Mouse (Mus musculus) testis, adult 2 months (tissue): ENCODE measurements around the gene March1. TPM values are rescaled to one million over a fixed set of nuclear protein-coding genes. Genes with fewer than 3 reads are reported as not detected.

ENCODE experiments used
- H3K27ac ChIP-seq: fragments of 200-500 bp; 2 replicates; pipeline ENCODE4 v1.5.1; 2012; ENCODE audit warnings: low read depth, low read length; ENCODE audit not compliant: control insufficient read depth, insufficient read depth
- H3K27me3 ChIP-seq: fragments of 200-500 bp; 2 replicates; pipeline ENCODE4 v1.6.1; 2012; ENCODE audit warnings: mild to moderate bottlenecking, low read length, moderate library complexity; ENCODE audit not compliant: control insufficient read depth, insufficient read depth
- H3K36me3 ChIP-seq: fragments of 200-500 bp; 2 replicates; pipeline ENCODE4 v1.6.1; 2012; ENCODE audit warnings: mild to moderate bottlenecking, low read length; ENCODE audit not compliant: control insufficient read depth, insufficient read depth
- H3K4me1 ChIP-seq: fragments of 200-500 bp; 2 replicates; pipeline ENCODE4 v1.6.1; 2012; ENCODE audit warnings: low read length; ENCODE audit not compliant: control insufficient read depth, insufficient read depth
- H3K4me3 ChIP-seq: fragments of 200-500 bp; 2 replicates; pipeline ENCODE4 v1.5.1; 2012; ENCODE audit warnings: low read depth, mild to moderate bottlenecking, low read length, moderate library complexity, mixed read lengths; ENCODE audit not compliant: control insufficient read depth
- CTCF ChIP-seq: fragments of 200-500 bp; IDR thresholded peaks from 2 replicates; pipeline ENCODE4 v1.5.1; 2012; ENCODE audit warnings: low read depth, mild to moderate bottlenecking, inconsistent platforms, low read length, moderate library complexity; ENCODE audit not compliant: control insufficient read depth, insufficient read depth, insufficient replicate concordance
- POLR2A ChIP-seq: fragments of 200-500 bp; IDR thresholded peaks from 2 replicates; pipeline ENCODE4 v1.6.1; 2012; ENCODE audit warnings: low read depth, mild to moderate bottlenecking, inconsistent platforms, low read length, moderate library complexity; ENCODE audit not compliant: control insufficient read depth
- polyA plus RNA-seq: library from polyadenylated mRNA; depleted of rRNA; stranded (reverse); fragments of >200 nt; gene quantifications from 2 replicates; pipeline ENCODE4 v1.2.3, GENCODE M21; 2012

March1 gene
- polyA plus RNA-seq, 1 experiment = 0.07 TPM

GRCm38 (mm10) chr8:66022815-66023214 lies 405.1 kb downstream of the March1 start:
- Histone ChIP-seq H3K27ac (no peak overlapping the region), H3K4me3 (no peak overlapping the region), H3K4me1 (no peaks in the 10 kb centered on the region), H3K36me3 (no peaks in the 10 kb centered on the region), H3K27me3 (no peaks in the 10 kb centered on the region)
- no peak for TF ChIP-seq POLR2A
- TF ChIP-seq CTCF = no peak

GRCm38 (mm10) chr8:66033651-66034050 lies 416.0 kb downstream of the March1 start:
- Histone ChIP-seq H3K27ac (no peak overlapping the region), H3K4me3 (no peak overlapping the region), H3K4me1 (no peaks in the 10 kb centered on the region), H3K27me3 (no peaks in the 10 kb centered on the region), H3K36me3 (no peaks in the 10 kb centered on the region)
- TF ChIP-seq CTCF = no peak
- TF ChIP-seq POLR2A = no peak

DNA sequence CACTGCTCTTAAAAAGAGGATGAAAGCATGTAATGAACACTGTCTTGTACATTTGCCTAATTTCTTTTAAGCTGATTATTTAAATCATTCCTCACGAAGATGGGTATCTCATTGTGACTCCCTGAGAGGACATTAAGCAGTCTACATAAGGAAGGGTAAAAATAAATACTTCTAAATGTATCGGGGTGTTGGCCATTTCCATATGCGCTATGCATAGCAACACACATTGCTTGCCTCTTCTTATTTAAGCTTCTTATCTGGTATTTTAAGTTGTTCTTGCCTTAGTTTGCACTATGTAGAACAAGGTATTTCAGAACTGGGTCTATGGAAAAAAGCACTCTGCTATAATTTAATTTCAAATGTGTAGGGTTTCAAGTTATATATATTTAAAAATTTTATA lies 416.7 kb downstream of the March1 start:
- Histone ChIP-seq H3K4me1 (no peaks in the 10 kb centered on the region), H3K36me3 (no peaks in the 10 kb centered on the region), H3K27ac (no peak overlapping the region), H3K4me3 (no peak overlapping the region), H3K27me3 (no peaks in the 10 kb centered on the region)
- TF ChIP-seq POLR2A (no peak), CTCF (no peak)

DNA sequence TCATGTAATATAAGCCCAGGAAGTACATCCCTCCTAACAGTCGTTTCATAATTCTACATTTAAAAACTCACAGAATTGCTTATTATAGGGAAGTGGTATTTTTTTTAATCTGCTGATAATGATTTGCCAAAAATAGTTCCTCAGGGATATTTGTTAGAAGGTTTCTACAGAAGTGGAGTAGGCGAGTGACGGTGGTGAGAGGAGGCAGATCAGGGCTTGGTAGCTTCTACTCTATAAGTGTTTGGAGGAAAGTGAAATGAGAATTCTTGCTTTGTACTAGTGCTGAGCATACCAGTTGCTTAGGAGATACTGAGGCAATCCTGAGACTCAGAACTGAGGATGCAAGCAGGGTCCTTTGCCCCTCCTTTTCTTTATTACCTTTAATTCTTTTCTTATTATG lies 476.5 kb downstream of the March1 start:
- no peaks in the 10 kb centered on the region for H3K36me3 ChIP-seq
- H3K4me3 ChIP-seq = no peak overlapping the region
- TF ChIP-seq POLR2A (no peak), CTCF (no peak)
- no peaks in the 10 kb centered on the region for H3K27me3 ChIP-seq
- H3K27ac ChIP-seq = no peak overlapping the region
- no peaks in the 10 kb centered on the region for H3K4me1 ChIP-seq

DNA sequence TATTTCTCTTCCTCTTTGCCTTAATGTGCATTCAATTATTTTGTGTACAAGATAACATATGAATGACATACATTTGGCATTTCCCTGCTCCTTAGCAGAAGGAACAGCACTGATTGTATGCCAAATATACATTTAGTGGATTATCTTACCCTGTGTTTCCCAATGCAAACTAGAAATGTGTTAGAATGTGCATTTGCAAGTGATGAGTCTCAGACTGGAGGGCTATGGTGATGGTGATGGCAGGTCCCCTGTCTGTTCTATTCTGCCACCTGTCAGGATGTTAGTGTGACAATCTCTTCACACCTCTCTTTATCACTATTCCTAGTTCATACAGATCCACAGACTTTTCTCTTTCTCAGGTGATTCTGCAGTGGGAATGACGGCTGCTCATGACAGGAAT lies 480.4 kb downstream of the March1 start:
- no peak overlapping the region for H3K27ac ChIP-seq
- H3K4me3 ChIP-seq = no peak overlapping the region
- no peak for TF ChIP-seq POLR2A
- no peak for TF ChIP-seq CTCF
- no peaks in the 10 kb centered on the region for H3K36me3 ChIP-seq
- no peaks in the 10 kb centered on the region for H3K27me3 ChIP-seq
- H3K4me1 ChIP-seq = no peaks in the 10 kb centered on the region

- H3K36me3 ChIP-seq = no peaks in the 10 kb centered on the region
- TF ChIP-seq CTCF = no peak
- TF ChIP-seq POLR2A = no peak
- no peak overlapping the region for H3K27ac ChIP-seq
- H3K4me1 ChIP-seq = no peaks in the 10 kb centered on the region
- no peak overlapping the region for H3K4me3 ChIP-seq
- H3K27me3 ChIP-seq = no peaks in the 10 kb centered on the region
These were observed 501.6 kb downstream of the March1 start for GRCm38 (mm10) chr8:66119294-66119693.

- H3K27ac ChIP-seq = no peak overlapping the region
- no peaks in the 10 kb centered on the region for H3K4me1 ChIP-seq
- no peak overlapping the region for H3K4me3 ChIP-seq
- no peak for TF ChIP-seq CTCF
- H3K36me3 ChIP-seq = no peaks in the 10 kb centered on the region
- no peaks in the 10 kb centered on the region for H3K27me3 ChIP-seq
These were observed 541.9 kb downstream of the March1 start for GRCm38 (mm10) chr8:66159648-66160047.

DNA sequence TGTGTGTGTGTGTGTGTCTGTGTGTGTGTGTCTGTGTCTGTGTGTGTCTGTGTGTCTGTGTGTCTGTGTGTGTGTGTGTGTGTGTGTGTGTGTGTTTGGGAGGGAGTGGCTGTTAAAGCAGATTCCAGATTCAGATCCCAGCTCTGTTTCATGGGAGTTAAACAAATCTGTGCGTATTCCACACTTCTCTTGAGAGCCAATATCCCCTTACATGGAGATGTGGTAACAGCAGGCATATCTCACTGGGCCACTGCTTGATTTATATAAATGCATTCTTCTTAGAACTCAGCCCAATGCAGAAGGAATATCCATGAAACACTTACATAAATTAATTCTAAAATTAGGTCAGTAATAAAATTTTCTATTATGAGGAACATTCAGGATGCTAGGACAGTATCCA lies 549.1 kb downstream of the March1 start:
- TF ChIP-seq CTCF (no peak), POLR2A (no peak)
- Histone ChIP-seq H3K4me3 (no peak overlapping the region), H3K27ac (no peak overlapping the region), H3K4me1 (no peaks in the 10 kb centered on the region), H3K27me3 (no peaks in the 10 kb centered on the region), H3K36me3 (no peaks in the 10 kb centered on the region)
